Mouse (Mus musculus) heart, adult 8-10 months (tissue): ENCODE results near the gene E030018B13Rik. TPM values are rescaled to one million over a fixed set of nuclear protein-coding genes. Genes with fewer than 3 reads are reported as not detected.

Experiments
- DNase-seq: peaks from one replicate; pipeline ENCODE4 v3.0.0; 2022; ENCODE audit warnings: low spot score
- total RNA-seq, 4 experiments: library from RNA; stranded (reverse); gene quantifications; 2 replicates each; pipeline ENCODE4 v1.2.4; 2022

E030018B13Rik gene
- total RNA-seq, 4 experiments from 2014 or later, result not detected

DNA sequence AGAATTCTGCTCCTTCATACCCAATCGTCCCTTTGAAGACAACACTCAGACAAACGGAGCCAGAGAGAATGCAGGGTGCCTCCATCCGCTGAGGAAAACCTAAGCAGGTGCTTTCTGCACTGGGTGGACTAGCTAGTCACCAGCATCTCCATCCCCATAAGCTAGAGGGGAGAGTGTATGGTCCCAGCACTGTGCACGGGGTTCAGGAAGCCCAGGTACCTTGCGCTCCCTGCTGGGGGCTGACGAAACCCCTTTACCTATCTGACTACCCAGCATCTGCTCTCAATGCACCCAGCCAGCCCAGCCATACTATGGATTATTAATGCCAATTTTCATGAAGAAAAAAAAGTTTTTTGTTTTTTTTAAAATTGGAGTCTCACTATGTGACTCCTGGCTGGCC, 47.5 kb downstream of the E030018B13Rik start:
- DNase-seq, result no peak

GRCm38 (mm10) chr7:63965135-63965534, 48.5 kb downstream of the E030018B13Rik start:
- peak; percentile 76 for DNase-seq

DNA sequence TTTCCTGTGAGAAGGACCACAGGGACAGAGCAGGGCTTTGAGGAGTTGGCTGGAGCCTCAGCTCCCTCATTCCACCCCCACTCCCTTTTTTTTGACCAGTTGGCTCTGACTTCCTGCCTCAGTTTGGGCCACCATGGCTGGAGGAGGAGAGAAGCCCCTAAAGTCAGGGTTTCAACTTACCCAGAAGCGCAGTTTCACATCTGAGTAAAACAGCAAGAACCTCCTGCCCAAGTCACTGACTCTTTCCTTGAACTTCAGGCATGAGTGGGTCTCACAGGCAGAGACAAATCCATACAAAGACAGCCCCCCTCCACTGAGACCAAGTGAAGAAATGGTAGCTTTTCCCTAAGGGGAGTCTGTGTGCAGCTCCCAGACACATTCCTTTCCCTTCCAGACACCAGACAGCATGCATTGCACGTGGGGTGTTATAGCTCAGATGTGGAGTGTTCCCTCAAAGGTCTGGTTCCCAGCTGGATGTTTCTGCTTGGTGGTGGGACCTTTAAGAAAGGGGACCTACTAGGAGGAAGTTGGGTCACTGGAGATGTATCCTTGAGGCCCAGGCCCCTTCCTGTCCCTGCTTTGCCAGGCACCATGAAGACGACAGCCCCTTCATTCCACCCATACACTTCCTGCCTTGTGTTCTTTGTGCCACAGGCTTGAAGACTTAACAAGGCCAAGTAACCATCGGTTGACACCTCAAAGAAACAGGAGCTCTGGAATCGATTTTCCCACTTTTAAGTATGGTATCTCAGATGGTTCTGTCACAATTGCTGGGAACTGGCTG, 49.2 kb downstream of the E030018B13Rik start:
- no peak for DNase-seq

GRCm38 (mm10) chr7:63969941-63970340, 53.3 kb downstream of the E030018B13Rik start:
- no peak for DNase-seq

Other genes with a start within 250 kb of the E030018B13Rik start
- gene Klf13, start 22.1 kb downstream of the E030018B13Rik start, total RNA-seq, result 10 to 100 TPM; 39.6 to 53.1 (median 47.7) TPM
- under 1 TPM in 2 of 4 experiments, not detected in 2; 0.31 to 0.66 TPM for gene Trpm1, start 237.0 kb downstream of the E030018B13Rik start, total RNA-seq